Mouse (Mus musculus) adipose tissue, adult 10 weeks (tissue): ENCODE results near the gene Tnk1. TPM values are rescaled to one million over a fixed set of nuclear protein-coding genes. Genes with fewer than 3 reads are reported as not detected.

Source experiments
- polyA plus RNA-seq: library from polyadenylated mRNA; stranded (reverse); fragments of 350-450 nt; fragmentation: Illumina TruSeq; extraction: RNeasy Lipid Tissue Mini Kit (QIAGEN cat#74804); gene quantifications from one replicate; pipeline ENCODE4 v1.2.3, GENCODE M21; 2014; ENCODE audit warnings: low read depth, low replicate concordance

Tnk1 gene
- 23.7 TPM for polyA plus RNA-seq

DNA sequence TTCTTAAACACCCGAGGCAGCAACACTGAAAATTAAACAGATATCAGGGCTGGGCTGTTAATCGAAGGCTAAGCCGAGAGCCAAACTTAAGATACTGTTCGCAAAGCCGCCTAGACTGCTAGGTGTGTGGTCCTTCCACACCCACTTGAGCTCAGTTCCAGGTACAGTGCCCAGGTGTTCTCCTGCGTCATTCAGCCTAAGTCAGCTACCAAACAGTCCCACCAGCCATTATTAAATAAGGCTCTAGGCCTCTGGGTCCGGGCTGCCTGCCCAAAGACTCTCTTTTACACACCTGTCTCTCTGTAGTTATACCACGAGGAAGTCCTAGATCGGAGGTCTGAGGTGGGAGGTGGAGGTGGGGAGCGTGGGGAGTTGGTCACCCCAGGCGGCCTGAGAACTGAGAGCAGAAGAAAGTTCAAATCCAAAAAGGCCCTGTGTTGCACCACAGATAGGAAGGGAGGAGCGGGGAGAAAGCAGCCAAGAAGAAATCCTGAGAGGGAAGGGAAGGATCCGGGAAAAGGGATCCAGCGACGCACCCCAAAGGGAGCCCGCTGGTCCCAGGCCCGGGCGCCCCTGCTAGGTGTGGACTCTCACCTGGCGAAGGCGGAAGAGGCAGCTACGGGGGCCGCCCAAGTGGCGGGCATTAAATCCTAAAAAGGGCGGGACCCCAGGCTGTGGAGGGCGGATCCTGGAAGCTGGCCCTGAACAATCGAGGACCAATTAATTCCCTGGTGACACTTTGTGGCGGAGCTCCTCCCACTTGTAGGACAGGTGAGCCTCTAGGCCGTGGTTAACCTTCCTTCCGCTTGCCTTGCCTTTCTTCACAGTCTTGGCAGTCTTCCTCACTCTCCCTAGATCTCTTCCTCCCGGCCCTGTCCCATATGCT is at the start of gene Tnk1:
Tnk1 (minus strand) TSS at position 618 of the 886 bp plus-strand sequence.

DNA sequence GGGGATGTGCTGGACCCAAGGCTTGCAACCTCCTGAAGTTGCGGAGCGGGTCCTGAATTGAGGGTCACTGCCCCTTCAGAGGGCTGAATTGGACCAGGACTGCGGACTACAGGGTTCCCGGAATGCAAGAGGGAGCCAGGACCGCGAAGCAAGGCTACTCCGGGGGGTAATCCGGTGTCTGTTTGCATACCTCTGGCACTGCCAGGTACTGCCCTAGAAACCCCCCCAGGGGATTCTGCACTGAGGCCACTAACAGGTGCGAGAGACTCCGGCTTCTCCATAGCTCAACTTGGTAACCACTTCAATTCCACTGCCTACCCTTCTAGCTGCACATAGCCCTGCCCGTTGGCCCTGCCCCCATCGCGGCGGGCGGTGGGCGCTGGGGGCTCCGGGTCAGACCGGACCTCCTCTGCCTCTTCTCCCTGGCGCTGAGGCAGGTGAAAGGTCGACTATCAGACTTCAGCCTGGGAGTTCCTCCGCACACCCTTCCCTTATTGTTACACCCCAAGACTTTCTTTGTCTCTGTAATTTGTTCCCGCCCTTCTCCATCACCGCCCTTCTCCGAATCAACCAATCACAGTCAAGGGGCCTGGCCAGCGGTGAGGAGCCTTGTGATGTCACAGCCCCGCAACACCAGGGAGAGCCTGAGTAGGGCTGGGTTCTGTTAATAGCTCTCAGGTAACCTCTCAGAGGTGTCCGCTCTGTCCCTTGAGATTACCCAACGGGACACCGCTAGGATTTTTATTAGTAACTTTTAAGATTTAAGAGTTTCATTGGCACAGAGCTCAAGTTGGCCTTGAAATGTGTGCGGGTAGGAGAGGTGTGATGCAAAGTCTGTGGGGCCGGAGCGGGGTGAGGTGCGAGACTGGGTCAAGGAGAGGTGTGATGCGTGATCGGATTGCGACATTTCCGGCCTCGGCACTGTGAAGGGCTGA is 42.2 kb upstream of the Tnk1 start, which contains the start of the genes 2810408A11Rik and Neurl4:
2810408A11Rik (minus strand) TSS at position 517 of the 935 bp plus-strand sequence.
Neurl4 (plus strand) TSS at position 602 of the 935 bp plus-strand sequence.

DNA sequence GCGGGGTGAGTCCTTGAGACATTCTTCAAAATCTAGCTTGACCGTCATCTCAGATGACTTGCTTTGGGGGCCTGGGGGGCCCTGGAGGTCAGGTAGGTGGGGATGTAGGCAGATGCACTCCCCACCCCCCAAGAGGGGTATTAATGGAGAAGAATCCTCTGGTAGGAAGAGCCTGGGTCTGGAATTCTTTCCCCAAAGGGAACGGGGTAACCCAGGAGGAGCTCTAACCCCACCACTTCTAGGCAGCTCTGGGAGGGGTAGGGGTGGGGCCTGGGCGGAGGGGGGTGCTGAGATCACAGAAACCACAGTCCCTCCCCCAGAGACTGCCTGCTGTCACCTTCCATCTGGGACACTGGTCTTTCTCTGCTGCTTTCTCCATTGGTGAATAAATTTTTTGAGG is 36.8 kb upstream of the Tnk1 start, which contains the start of gene Acap1:
Acap1 (minus strand) TSS at position 249 of the 400 bp plus-strand sequence.

DNA sequence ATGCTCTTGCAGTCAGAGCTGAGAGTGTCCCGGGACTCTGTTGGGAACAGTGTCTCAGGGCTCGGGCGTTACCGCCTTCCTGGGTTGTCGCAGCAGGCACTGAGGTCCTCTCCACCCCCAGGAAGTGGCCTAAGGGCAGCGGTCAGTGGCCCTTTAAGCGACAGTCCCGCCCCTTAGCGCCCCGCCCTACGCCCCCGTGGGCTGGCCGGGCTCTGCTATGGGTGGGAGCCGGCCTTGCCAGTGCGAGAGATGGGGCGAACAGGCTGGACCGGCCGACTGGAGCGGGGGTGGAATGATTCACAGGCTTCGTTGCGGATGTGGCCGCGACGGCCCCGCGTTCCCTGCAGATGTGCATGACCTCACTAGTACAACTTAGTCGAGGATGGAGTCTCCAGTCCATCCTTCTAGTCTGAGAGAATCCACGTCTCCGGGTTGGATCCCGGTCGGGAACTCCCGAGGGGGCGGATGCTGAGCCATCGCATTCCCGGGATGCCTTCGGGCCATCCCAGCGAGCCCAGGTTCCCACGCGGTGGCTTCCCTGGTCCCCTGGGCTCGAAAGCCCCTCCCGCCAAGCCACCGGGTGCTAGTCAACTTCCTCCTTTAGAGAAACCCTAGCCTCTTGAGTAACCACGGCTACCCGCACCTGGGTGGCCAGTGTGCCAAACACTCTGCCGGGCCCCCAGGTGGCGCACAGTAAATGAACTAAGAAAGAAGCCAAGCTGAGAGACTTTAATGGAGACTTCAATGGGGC is 22.5 kb upstream of the Tnk1 start, which contains the start of gene Kctd11:
Kctd11 (minus strand) TSS at position 554 of the 751 bp plus-strand sequence.

DNA sequence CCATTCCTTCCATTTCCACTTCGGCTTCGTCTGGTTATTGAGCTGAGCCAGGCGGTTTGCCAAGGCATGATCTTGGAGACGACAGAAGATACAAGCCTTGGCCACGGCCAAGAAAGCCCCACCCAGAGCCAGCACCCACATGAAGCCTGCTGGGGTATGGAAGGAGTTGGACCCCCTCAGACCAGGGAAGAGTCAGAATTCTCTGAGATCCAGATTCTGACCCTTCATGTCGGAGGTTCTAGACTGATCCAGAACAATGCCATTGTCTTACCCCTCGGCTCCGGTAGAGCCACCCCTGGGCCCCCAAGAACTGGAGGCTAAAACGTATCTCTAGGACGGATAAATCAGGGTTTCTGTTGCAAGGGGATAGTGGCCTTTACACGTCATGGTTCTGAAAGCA is 19.3 kb upstream of the Tnk1 start, which contains the start of gene Tmem95:
Tmem95 (minus strand) TSS at position 141 of the 400 bp plus-strand sequence.

DNA sequence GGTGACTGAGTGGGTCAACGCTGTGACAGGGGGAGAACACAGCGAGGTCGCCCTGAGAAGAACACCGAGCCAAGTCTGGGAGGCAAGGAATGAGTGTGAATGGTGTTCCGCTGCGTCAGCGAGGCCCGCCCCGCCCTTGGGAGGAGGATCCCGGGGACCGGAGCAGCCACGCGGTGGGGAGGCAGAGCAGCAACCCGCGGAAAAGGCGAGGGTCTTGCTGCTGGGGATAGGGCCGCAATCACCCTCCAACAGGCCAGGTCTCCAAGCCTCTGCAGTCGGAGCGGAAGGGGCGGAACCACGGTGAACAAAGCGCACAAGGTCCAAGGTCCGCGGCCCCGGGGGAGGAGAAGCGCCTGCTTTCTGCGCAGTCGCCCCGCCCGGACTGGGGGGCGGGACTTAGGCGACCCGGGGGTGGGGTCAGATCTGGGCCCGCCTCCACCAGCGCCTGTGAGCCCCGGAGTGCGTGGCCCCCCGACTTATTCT is 12.3 kb downstream of the Tnk1 start, which contains the start of gene Plscr3:
Plscr3 (plus strand) TSS at position 179 of the 483 bp plus-strand sequence.

GRCm38 (mm10) chr11:69837952-69838713 is 20.4 kb downstream of the Tnk1 start, which contains the start of gene Tmem256:
TSS of gene Tmem256 (plus strand) at chr11:69838514.

GRCm38 (mm10) chr11:69837604-69837951 is 21.0 kb downstream of the Tnk1 start, which contains the start of gene Nlgn2:
TSS of gene Nlgn2 (minus strand) at chr11:69837784.

GRCm38 (mm10) chr11:69822080-69822479 is 36.5 kb downstream of the Tnk1 start, which contains the start of gene Spem1:
TSS of gene Spem1 (minus strand) at chr11:69822180.

GRCm38 (mm10) chr11:69818365-69818764 is 40.2 kb downstream of the Tnk1 start, which contains the start of gene Spem2:
TSS of gene Spem2 (minus strand) at chr11:69818465.

DNA sequence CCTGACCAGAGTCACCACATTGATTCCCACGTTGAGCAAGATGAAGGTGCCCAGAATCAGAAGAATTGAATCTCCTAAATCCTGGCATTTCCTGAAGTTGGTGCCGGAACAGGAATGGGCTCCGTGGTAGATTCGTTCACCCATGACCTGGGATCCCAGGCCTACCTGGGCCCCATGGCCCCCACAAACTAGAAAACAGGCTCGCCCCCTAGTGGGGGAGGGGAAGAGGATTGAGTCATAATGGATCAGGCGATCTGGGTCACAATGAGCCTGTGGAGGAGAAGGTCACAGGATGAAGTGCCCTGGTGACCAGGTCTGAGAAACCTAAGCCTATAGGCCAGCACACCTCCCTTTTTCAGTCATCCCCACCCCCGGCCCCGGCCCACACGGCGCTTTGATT is 43.4 kb downstream of the Tnk1 start, which contains the start of gene Gm39566:
Gm39566 (minus strand) TSS at position 144 of the 400 bp plus-strand sequence.

GRCm38 (mm10) chr11:69804972-69805909 is 53.3 kb downstream of the Tnk1 start, which contains the start of gene Tmem102:
TSS of gene Tmem102 (minus strand) at chr11:69805624.

DNA sequence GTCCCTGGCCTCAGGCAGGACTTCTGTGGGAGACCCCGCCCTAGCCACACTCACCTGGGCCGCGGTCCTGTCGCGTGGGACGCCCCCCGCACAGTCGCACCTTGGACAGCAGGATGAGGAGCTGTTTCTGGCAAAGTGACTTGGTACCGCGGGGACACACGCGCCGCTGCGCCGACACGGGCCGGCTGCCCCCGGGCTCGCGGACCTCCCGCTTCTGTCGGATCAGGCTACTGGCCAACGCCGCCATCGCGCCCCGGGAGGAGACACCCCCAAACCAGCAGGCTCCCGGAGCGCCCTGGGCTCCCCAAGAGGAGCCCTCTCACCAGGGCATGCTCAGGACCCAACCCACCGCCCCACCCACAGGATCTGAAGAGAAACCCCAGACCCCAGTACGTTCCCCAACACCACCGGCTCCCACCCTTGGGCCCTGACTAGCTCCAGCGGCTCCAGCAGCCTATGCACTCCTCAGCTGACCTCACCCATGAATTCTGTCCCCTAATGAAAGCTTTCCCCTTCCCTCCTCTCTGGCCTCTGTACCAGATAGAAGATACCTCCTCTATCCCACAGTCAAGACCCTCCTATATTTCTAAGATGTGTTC is 57.1 kb downstream of the Tnk1 start, which contains the start of gene Fgf11:
Fgf11 (minus strand) TSS at position 479 of the 599 bp plus-strand sequence.

Other genes with a start within 250 kb of the Tnk1 start
- not detected for gene Shbg, start 240.8 kb downstream of the Tnk1 start, polyA plus RNA-seq
- 16.0 TPM for gene Sat2, start 236.7 kb downstream of the Tnk1 start, polyA plus RNA-seq
- 64.4 TPM for gene Fxr2, start 225.7 kb downstream of the Tnk1 start, polyA plus RNA-seq
- 0.92 TPM for gene Sox15, start 203.4 kb downstream of the Tnk1 start, polyA plus RNA-seq
- gene Mpdu1, start 196.1 kb downstream of the Tnk1 start, polyA plus RNA-seq, result 89.0 TPM
- gene Cd68, start 192.6 kb downstream of the Tnk1 start, polyA plus RNA-seq, result 45.6 TPM
- gene Eif4a1, start 186.3 kb downstream of the Tnk1 start, polyA plus RNA-seq, result 395 TPM
- 67.4 TPM for gene Senp3, start 176.6 kb downstream of the Tnk1 start, polyA plus RNA-seq
- gene Tnfsf13, start 172.9 kb downstream of the Tnk1 start, polyA plus RNA-seq, result 5.4 TPM
- 19.2 TPM for gene Tnfsf12, start 162.9 kb downstream of the Tnk1 start, polyA plus RNA-seq
- 8.1 TPM for gene Tnfsfm13, start 162.6 kb downstream of the Tnk1 start, polyA plus RNA-seq
- gene Polr2a, start 100.1 kb downstream of the Tnk1 start, polyA plus RNA-seq, result 43.9 TPM
- gene Slc35g3, start 96.8 kb downstream of the Tnk1 start, polyA plus RNA-seq, result 1.5 TPM
- gene Zbtb4, start 92.8 kb downstream of the Tnk1 start, polyA plus RNA-seq, result 28.9 TPM
- 8.3 TPM for gene Chrnb1, start 62.8 kb downstream of the Tnk1 start, polyA plus RNA-seq
- 8.7 TPM for gene Fgf11, start 56.9 kb downstream of the Tnk1 start, polyA plus RNA-seq
- gene Tmem102, start 53.1 kb downstream of the Tnk1 start, polyA plus RNA-seq, result 13.6 TPM
- gene Gm39566, start 43.4 kb downstream of the Tnk1 start, polyA plus RNA-seq, result 2.2 TPM
- 14.1 TPM for gene Spem2, start 40.3 kb downstream of the Tnk1 start, polyA plus RNA-seq
- 23.3 TPM for gene Spem1, start 36.5 kb downstream of the Tnk1 start, polyA plus RNA-seq
- gene Nlgn2, start 20.9 kb downstream of the Tnk1 start, polyA plus RNA-seq, result 19.0 TPM
- 183 TPM for gene Tmem256, start 20.2 kb downstream of the Tnk1 start, polyA plus RNA-seq
- gene Plscr3, start 12.4 kb downstream of the Tnk1 start, polyA plus RNA-seq, result 31.1 TPM
- gene Tmem95, start 19.3 kb upstream of the Tnk1 start, polyA plus RNA-seq, result not detected
- gene Kctd11, start 22.7 kb upstream of the Tnk1 start, polyA plus RNA-seq, result 9.4 TPM
- gene Acap1, start 36.8 kb upstream of the Tnk1 start, polyA plus RNA-seq, result 43.9 TPM
- 14.3 TPM for gene 2810408A11Rik, start 42.3 kb upstream of the Tnk1 start, polyA plus RNA-seq
- gene Neurl4, start 42.3 kb upstream of the Tnk1 start, polyA plus RNA-seq, result 35.5 TPM
- 47.7 TPM for gene Gps2, start 55.2 kb upstream of the Tnk1 start, polyA plus RNA-seq
- 484 TPM for gene Eif5a, start 63.2 kb upstream of the Tnk1 start, polyA plus RNA-seq
- gene Ybx2, start 77.1 kb upstream of the Tnk1 start, polyA plus RNA-seq, result 58.7 TPM
- gene Slc2a4, start 89.5 kb upstream of the Tnk1 start, polyA plus RNA-seq, result 63.7 TPM
- 115 TPM for gene Cldn7, start 106.0 kb upstream of the Tnk1 start, polyA plus RNA-seq
- 98.8 TPM for gene Ctdnep1, start 122.4 kb upstream of the Tnk1 start, polyA plus RNA-seq
- gene Elp5, start 123.8 kb upstream of the Tnk1 start, polyA plus RNA-seq, result 43.3 TPM
- 520 TPM for gene Gabarap, start 132.4 kb upstream of the Tnk1 start, polyA plus RNA-seq
- gene Phf23, start 137.0 kb upstream of the Tnk1 start, polyA plus RNA-seq, result 39.7 TPM
- 20.8 TPM for gene Dvl2, start 141.9 kb upstream of the Tnk1 start, polyA plus RNA-seq
- gene Acadvl, start 156.7 kb upstream of the Tnk1 start, polyA plus RNA-seq, result 83.9 TPM
- 12.7 TPM for gene Dlg4, start 158.2 kb upstream of the Tnk1 start, polyA plus RNA-seq
- gene Asgr1, start 195.4 kb upstream of the Tnk1 start, polyA plus RNA-seq, result not detected
- 0.94 TPM for gene Asgr2, start 233.9 kb upstream of the Tnk1 start, polyA plus RNA-seq